Mouse (Mus musculus) kidney, embryonic 14.5 days (tissue): Measurements from ENCODE around the gene Bnc1. TPM values are rescaled to one million over a fixed set of nuclear protein-coding genes. Genes with fewer than 3 reads are reported as not detected.

Experiments used
- ATAC-seq: fragments of 200-750 bp; cut with Nextera tagmentation; 2 replicates; pipeline ENCODE4 v1.8.0; 2017; ENCODE audit warnings: moderate number of reproducible peaks, mild to moderate bottlenecking, moderate TSS enrichment, moderate library complexity; ENCODE audit not compliant: low FRiP score, low TSS enrichment
- H3K27ac ChIP-seq: fragments of 300-500 bp; sonication (generic); 2 replicates; pipeline ENCODE4 v1.5.1; 2014; ENCODE audit warnings: low read depth, mild to moderate bottlenecking, low read length, moderate library complexity, mixed read lengths
- H3K27me3 ChIP-seq: fragments of 300-500 bp; sonication (generic); 2 replicates; pipeline ENCODE4 v1.6.1; 2014; ENCODE audit warnings: mild to moderate bottlenecking, low read length; ENCODE audit not compliant: control insufficient read depth, insufficient read depth
- H3K36me3 ChIP-seq: fragments of 300-500 bp; sonication (generic); 2 replicates; pipeline ENCODE4 v1.6.1; 2014; ENCODE audit warnings: low read length, mixed read lengths; ENCODE audit not compliant: control insufficient read depth, insufficient read depth
- H3K4me1 ChIP-seq: fragments of 300-500 bp; sonication (generic); 2 replicates; pipeline ENCODE4 v1.6.1; 2014; ENCODE audit warnings: low read length, mixed read lengths; ENCODE audit not compliant: control insufficient read depth, insufficient read depth
- H3K4me2 ChIP-seq: fragments of 300-500 bp; sonication (generic); replicated peaks from 2 replicates; pipeline ENCODE4 v1.6.1; 2014; ENCODE audit warnings: low read depth, mild to moderate bottlenecking, low read length
- H3K4me3 ChIP-seq: fragments of 300-500 bp; sonication (generic); 2 replicates; pipeline ENCODE4 v1.5.1; 2014; ENCODE audit warnings: mild to moderate bottlenecking, low read length
- H3K9ac ChIP-seq: fragments of 300-500 bp; sonication (generic); 2 replicates; pipeline ENCODE4 v1.6.1; 2014; ENCODE audit warnings: low read depth, mild to moderate bottlenecking, low read length, moderate library complexity
- H3K9me3 ChIP-seq: fragments of 300-500 bp; sonication (generic); 2 replicates; pipeline ENCODE4 v1.6.1; 2016; ENCODE audit warnings: low read length; ENCODE audit not compliant: control insufficient read depth
- whole genome bisulfite sequencing: fragments of 180-500 bp; shearing (Covaris S2); extraction: QIAGEN DNeasy Blood & Tissue Kit; methylation state at CpG from one replicate; pipeline ENCODE4 v1.1.7; 2014; 5-methylcytosine and 5-hydroxymethylcytosine counted together
- polyA plus RNA-seq: library from polyadenylated mRNA; unstranded; fragments of >200 nt; fragmentation: Nextera tagmentation; extraction: Ambion mirVana; gene quantifications from 2 replicates; pipeline ENCODE4 v1.2.1, GENCODE M21; 2014

Bnc1 gene
- polyA plus RNA-seq, 1 experiment from 2014 or later, result 0.08 TPM

DNA sequence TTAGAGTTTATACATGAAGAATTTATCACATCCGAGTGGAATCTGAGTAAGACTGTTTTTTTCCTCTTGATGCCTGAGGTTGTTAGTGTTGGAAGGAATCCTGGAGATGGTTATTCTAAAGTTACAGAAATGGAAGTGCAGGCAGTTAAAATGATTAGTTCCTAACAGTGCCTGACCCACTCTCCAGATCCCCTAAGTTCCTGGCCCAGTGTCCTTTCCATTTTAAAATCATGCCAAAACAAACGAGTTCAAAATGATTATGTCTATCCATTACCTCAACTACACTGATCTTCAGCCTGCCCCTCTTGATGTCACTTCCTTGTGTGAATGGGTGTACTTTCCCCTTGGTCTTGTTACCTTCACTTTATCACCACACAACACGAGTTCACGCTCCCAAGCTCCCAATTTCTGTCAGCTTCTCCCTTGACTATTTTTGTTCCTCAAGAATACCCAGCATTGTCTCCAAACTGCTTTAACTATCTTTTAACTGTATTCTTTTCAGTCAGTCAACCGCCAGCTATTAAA, 59.5 kb downstream of the Bnc1 start:
- Histone ChIP-seq H3K9me3 (no peaks in the 10 kb centered on the region), H3K36me3 (no peaks in the 10 kb centered on the region), H3K27ac (no peak overlapping the region), H3K4me3 (peak overlapping the region; percentile 88), H3K4me1 (0 out of 2 replicates have a peak, but pooled peaks cover 4% of the 10 kb centered on the region), H3K9ac (peak overlapping the region; percentile 93; the same call in 1 of the 2 replicates), H3K27me3 (no peaks in the 10 kb centered on the region), H3K4me2 (peak overlapping the region; percentile 84)
- ATAC-seq, result no peak
- WGBS, result 20% methylated on average over 5 of the region's 5 CpGs

DNA sequence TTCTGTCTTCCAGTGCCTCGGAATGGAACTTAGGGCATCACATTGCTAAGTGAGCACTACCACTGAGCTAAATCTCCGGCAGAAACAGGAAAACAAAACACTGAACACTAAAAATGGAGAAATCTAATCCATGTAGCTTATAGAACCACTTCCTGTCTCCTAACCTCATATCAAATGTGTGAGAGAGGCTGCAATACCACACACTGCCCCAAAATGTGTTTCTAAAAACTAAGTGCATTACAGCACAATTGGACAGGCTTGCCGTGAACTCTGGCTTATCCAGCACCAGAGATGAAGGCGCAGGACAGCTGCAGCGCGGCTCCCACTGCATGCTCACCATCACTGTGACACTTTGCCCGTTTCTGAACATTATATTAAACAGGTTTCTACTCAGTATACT, 63.1 kb downstream of the Bnc1 start:
- no peak for ATAC-seq
- Histone ChIP-seq H3K9ac (no peak overlapping the region), H3K9me3 (no peaks in the 10 kb centered on the region), H3K27ac (no peak overlapping the region), H3K36me3 (no peaks in the 10 kb centered on the region), H3K4me1 (0 out of 2 replicates have a peak, but pooled peaks cover 4% of the 10 kb centered on the region), H3K4me3 (no peak overlapping the region), H3K4me2 (no peak overlapping the region), H3K27me3 (no peaks in the 10 kb centered on the region)
- WGBS, result 75% methylated on average over 7 of the region's 7 CpGs

DNA sequence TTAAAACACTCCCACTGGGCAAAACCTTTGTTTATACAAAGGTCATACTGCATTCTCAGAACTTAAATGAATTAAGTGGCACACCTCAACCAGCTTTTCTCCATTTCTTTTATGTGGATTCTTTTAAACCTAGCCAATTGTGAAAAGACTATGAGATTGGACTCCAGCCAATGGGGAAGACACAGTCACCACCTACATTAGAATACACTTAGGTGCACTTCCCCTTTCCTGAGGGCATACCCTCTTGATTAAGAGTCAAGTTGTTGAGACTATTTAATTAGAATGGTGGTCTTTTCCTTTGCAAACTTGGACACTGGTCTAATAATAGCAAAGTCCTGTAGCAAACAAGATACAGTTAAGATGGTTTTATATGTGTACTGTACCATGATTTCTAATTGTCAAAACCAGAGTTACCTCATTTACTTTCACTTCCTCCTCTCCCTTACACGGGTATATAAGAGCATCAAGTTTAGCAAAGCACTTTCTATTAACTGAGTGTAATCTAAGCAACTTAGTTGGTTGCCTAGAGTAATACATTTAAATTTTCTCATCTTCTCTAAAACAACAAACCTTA, 70.6 kb downstream of the Bnc1 start:
- Histone ChIP-seq H3K9ac (no peak overlapping the region), H3K9me3 (no peaks in the 10 kb centered on the region), H3K36me3 (no peaks in the 10 kb centered on the region), H3K27me3 (no peaks in the 10 kb centered on the region), H3K4me3 (no peak overlapping the region), H3K4me1 (no peaks in the 10 kb centered on the region), H3K4me2 (no peak overlapping the region), H3K27ac (no peak overlapping the region)
- ATAC-seq, result no peak
- 78% methylated on average over 1 of the region's 1 CpGs for WGBS

DNA sequence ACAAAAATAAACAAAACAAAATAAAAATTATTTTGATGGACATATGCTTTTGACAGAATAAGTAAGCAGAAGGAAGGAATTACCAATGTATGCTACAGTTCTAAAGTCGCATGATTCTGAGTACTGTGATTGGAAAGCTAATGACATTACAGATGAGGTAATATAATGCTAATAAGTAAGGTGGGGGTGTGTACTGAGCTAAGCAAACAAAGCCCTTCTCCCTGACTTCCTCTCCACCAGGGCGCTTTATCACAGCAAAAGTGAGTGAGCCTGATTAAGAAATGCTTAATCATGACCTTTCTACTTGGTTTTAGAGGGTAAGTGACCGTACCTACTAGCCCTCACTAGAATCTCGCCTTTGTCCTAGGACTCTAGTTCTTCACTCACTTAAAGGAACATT, 71.8 kb downstream of the Bnc1 start:
- no peaks in the 10 kb centered on the region for H3K4me1 ChIP-seq
- no peaks in the 10 kb centered on the region for H3K9me3 ChIP-seq
- H3K4me3 ChIP-seq, result no peak overlapping the region
- no peak overlapping the region for H3K4me2 ChIP-seq
- no peak overlapping the region for H3K9ac ChIP-seq
- H3K27me3 ChIP-seq, result no peaks in the 10 kb centered on the region
- WGBS, result 80% methylated on average over 4 of the region's 4 CpGs
- H3K27ac ChIP-seq, result no peak overlapping the region
- no peaks in the 10 kb centered on the region for H3K36me3 ChIP-seq
- no peak for ATAC-seq

DNA sequence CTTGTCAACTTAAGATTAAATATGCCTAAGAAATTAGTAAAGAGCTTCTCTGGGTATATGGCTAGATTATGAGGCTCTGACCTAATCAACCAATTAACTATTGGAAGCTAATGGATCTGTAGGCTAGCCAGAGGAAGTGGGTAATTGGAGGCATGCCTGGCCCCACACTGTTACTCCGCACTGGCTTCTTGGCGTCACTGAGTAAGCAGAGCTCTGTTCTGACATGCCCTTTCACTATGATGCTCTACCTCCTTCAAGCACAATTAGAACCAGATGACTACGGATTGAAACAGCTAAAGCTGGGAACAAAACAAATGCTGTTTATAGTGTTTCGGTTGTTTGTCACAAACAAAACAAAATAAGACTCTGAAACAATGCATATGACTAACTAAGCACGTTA, 73.8 kb downstream of the Bnc1 start:
- H3K4me3 ChIP-seq, result no peak overlapping the region
- no peaks in the 10 kb centered on the region for H3K4me1 ChIP-seq
- H3K9ac ChIP-seq, result no peak overlapping the region
- no peaks in the 10 kb centered on the region for H3K9me3 ChIP-seq
- 77% methylated on average over 5 of the region's 5 CpGs for WGBS
- H3K27ac ChIP-seq, result no peak overlapping the region
- no peaks in the 10 kb centered on the region for H3K27me3 ChIP-seq
- no peak for ATAC-seq
- no peaks in the 10 kb centered on the region for H3K36me3 ChIP-seq
- H3K4me2 ChIP-seq, result no peak overlapping the region

Other genes starting within 250 kb of the Bnc1 start
- gene Ramac, start 229.4 kb downstream of the Bnc1 start, polyA plus RNA-seq, result 125 and 140 TPM in 2 replicates
- 51.1 and 61.1 TPM in 2 replicates for gene 3110040N11Rik, start 202.8 kb downstream of the Bnc1 start, polyA plus RNA-seq
- 54.7 and 88.8 TPM in 2 replicates for gene Btbd1, start 162.9 kb downstream of the Bnc1 start, polyA plus RNA-seq
- gene Gm10160, start 136.5 kb downstream of the Bnc1 start, polyA plus RNA-seq, result not detected in 2 replicates
- 12.0 and 16.0 TPM in 2 replicates for gene Tm6sf1, start 133.3 kb downstream of the Bnc1 start, polyA plus RNA-seq
- gene Hdgfl3, start 57.8 kb downstream of the Bnc1 start, polyA plus RNA-seq, result 21.5 and 21.6 TPM in 2 replicates
- gene Sh3gl3, start 181.5 kb upstream of the Bnc1 start, polyA plus RNA-seq, result 13.2 and 14.0 TPM in 2 replicates